8 mouse cellular contexts compared by ENCODE assay signal in genomic region chr6:4740511-4740910, GRCm38 (mm10). TPM values are rescaled to one million over a fixed set of nuclear protein-coding genes. Genes with fewer than 3 reads are reported as not detected.
DNase-seq lines count a peak whose midpoint lies in the region; ATAC-seq and TF ChIP-seq lines count a peak whose summit lies in the region.

No protein-coding gene starts in this region.

- peaks cover 53% of the 10 kb centered on the region for H3K4me1 ChIP-seq in embryonic facial prominence, embryonic 10.5 days
- peaks cover 33% of the 10 kb centered on the region for H3K4me1 ChIP-seq in heart, embryonic 11.5 days (ENCODE audit: control insufficient read depth, insufficient read depth, low read length)
- peaks cover 9% of the 10 kb centered on the region for H3K4me1 ChIP-seq in midbrain, postnatal 0 days (ENCODE audit: insufficient read depth, low read length)
- H3K4me1 ChIP-seq in intestine, embryonic 15.5 days (replicated peaks), result no peaks in the 10 kb centered on the region
- H3K4me1 ChIP-seq in stomach, postnatal 0 days (replicated peaks; ENCODE audit: control insufficient read depth, insufficient read depth), result no peaks in the 10 kb centered on the region

- H3K4me3 ChIP-seq in embryonic facial prominence, embryonic 10.5 days, result no peak overlapping the region
- H3K4me3 ChIP-seq in heart, embryonic 11.5 days (ENCODE audit: low read depth, low read length), result no peak overlapping the region
- no peak overlapping the region for H3K4me3 ChIP-seq in midbrain, postnatal 0 days (ENCODE audit: low read depth, low read length)
- H3K4me3 ChIP-seq in intestine, embryonic 15.5 days (replicated peaks), result no peak overlapping the region
- H3K4me3 ChIP-seq in stomach, postnatal 0 days (ENCODE audit: low read depth, low read length), result no peak overlapping the region

- 38% methylated on average over 6 of the region's 6 CpGs for WGBS in embryonic facial prominence, embryonic 10.5 days
- 28% methylated on average over 6 of the region's 6 CpGs for WGBS in heart, embryonic 11.5 days (ENCODE audit: insufficient replicate concordance)
- 27% methylated on average over 6 of the region's 6 CpGs for WGBS in midbrain, postnatal 0 days
- WGBS in intestine, embryonic 15.5 days, result 33% methylated on average over 6 of the region's 6 CpGs
- 23% methylated on average over 6 of the region's 6 CpGs for WGBS in stomach, postnatal 0 days

- H3K4me2 ChIP-seq in heart, embryonic 11.5 days, result peak overlapping the region; percentile 27
- H3K4me2 ChIP-seq in midbrain, postnatal 0 days (ENCODE audit: low read depth, low read length, poor library complexity, severe bottlenecking), result no peak overlapping the region
- no peak overlapping the region for H3K4me2 ChIP-seq in intestine, embryonic 15.5 days (replicated peaks)
- no peak overlapping the region for H3K4me2 ChIP-seq in stomach, postnatal 0 days (replicated peaks; ENCODE audit: low read depth)

- intact Hi-C loops in left cerebral cortex, postnatal 4 days (cut with DNase I), result loop anchor here (10.0 kb wide), 1 partner anchor 374 kb away; no protein-coding TSS in a partner anchor

- peak overlapping the region; percentile 40; the same call in 1 of the 2 replicates for H3K27ac ChIP-seq in embryonic facial prominence, embryonic 10.5 days (replicated peaks)
- H3K27ac ChIP-seq in heart, embryonic 11.5 days (ENCODE audit: low read depth, low read length), result no peak overlapping the region
- no peak overlapping the region for H3K27ac ChIP-seq in midbrain, postnatal 0 days (ENCODE audit: low read depth, low read length)
- H3K27ac ChIP-seq in intestine, embryonic 15.5 days, result no peak overlapping the region
- no peak overlapping the region for H3K27ac ChIP-seq in stomach, postnatal 0 days (replicated peaks)

- H3K27me3 ChIP-seq in embryonic facial prominence, embryonic 10.5 days (replicated peaks; ENCODE audit: low read depth, poor library complexity, severe bottlenecking), result no peaks in the 10 kb centered on the region
- H3K27me3 ChIP-seq in heart, embryonic 11.5 days (ENCODE audit: control insufficient read depth, insufficient read depth, low read length), result no peaks in the 10 kb centered on the region
- H3K27me3 ChIP-seq in midbrain, postnatal 0 days (ENCODE audit: insufficient read depth, low read length), result no peaks in the 10 kb centered on the region
- H3K27me3 ChIP-seq in intestine, embryonic 15.5 days (replicated peaks), result no peaks in the 10 kb centered on the region
- H3K27me3 ChIP-seq in stomach, postnatal 0 days (ENCODE audit: control insufficient read depth, insufficient read depth, low read length), result no peaks in the 10 kb centered on the region

- no peak for ATAC-seq in heart, embryonic 11.5 days (replicated peaks; ENCODE audit: insufficient number of reproducible peaks, low FRiP score, low TSS enrichment)
- no peak for ATAC-seq in midbrain, postnatal 0 days (ENCODE audit: low FRiP score)
- no peak for ATAC-seq in intestine, embryonic 15.5 days
- ATAC-seq in stomach, postnatal 0 days (ENCODE audit: low FRiP score, low TSS enrichment), result no peak

- H3K9ac ChIP-seq in heart, embryonic 11.5 days (ENCODE audit: low read depth, low read length), result no peak overlapping the region
- no peak overlapping the region for H3K9ac ChIP-seq in midbrain, postnatal 0 days (replicated peaks; ENCODE audit: low read length, poor library complexity, severe bottlenecking)
- H3K9ac ChIP-seq in intestine, embryonic 15.5 days, result no peak overlapping the region
- no peak overlapping the region for H3K9ac ChIP-seq in stomach, postnatal 0 days (ENCODE audit: low read length)

- H3K36me3 ChIP-seq in embryonic facial prominence, embryonic 10.5 days (replicated peaks), result peaks cover 5% of the 10 kb centered on the region; the same call in 1 of the 2 replicates
- H3K36me3 ChIP-seq in heart, embryonic 11.5 days (ENCODE audit: control insufficient read depth, insufficient read depth, low read length), result no peaks in the 10 kb centered on the region
- H3K36me3 ChIP-seq in midbrain, postnatal 0 days (ENCODE audit: insufficient read depth, low read length), result no peaks in the 10 kb centered on the region
- H3K36me3 ChIP-seq in intestine, embryonic 15.5 days, result no peaks in the 10 kb centered on the region
- H3K36me3 ChIP-seq in stomach, postnatal 0 days (ENCODE audit: control insufficient read depth, insufficient read depth, low read length), result no peaks in the 10 kb centered on the region

- H3K9me3 ChIP-seq in embryonic facial prominence, embryonic 10.5 days, result no peaks in the 10 kb centered on the region
- no peaks in the 10 kb centered on the region for H3K9me3 ChIP-seq in heart, embryonic 11.5 days (replicated peaks; ENCODE audit: control insufficient read depth, low read length)
- no peaks in the 10 kb centered on the region for H3K9me3 ChIP-seq in midbrain, postnatal 0 days (ENCODE audit: low read length)
- H3K9me3 ChIP-seq in intestine, embryonic 15.5 days, result no peaks in the 10 kb centered on the region
- H3K9me3 ChIP-seq in stomach, postnatal 0 days (ENCODE audit: control insufficient read depth, low read length), result no peaks in the 10 kb centered on the region

- DNase-seq in testis, postnatal 10 days (ENCODE audit: low spot score), result peak; percentile 50
- DNase-seq in testis, postnatal 14 days (ENCODE audit: low spot score), result no peak
- no peak for DNase-seq in embryonic facial prominence, embryonic 10.5 days (ENCODE audit: low spot score)
- peak; percentile 56 for DNase-seq in left cerebral cortex, postnatal 4 days
- peak; percentile 73 for DNase-seq in midbrain, postnatal 0 days (ENCODE audit: low spot score)
- no peak for DNase-seq in stomach, postnatal 0 days (ENCODE audit: low spot score)

- no peak for TF ChIP-seq CTCF in midbrain, postnatal 0 days (IDR thresholded peaks at IDR 0.05)
- no peak for TF ChIP-seq CTCF in stomach, postnatal 0 days (IDR thresholded peaks at IDR 0.05; ENCODE audit: low read depth)

- no peak for TF ChIP-seq EP300 in stomach, postnatal 0 days (optimal IDR thresholded peaks at IDR 0.05)

RNA-seq across cellular contexts. Expression of gene Sgce, which starts 6.5 kb away (rescaled TPM):
- 43.8 and 45.1 TPM in 2 replicates for polyA plus RNA-seq in embryonic facial prominence, embryonic 10.5 days (2016; fragmentation: Nextera tagmentation; extraction: Ambion mirVana)
- 52.7 and 56.2 TPM in 2 replicates for polyA plus RNA-seq in heart, embryonic 11.5 days (2014; fragmentation: Nextera tagmentation; extraction: Ambion mirVana)
- 10 to 100 TPM; 39.2 to 41.0 TPM for total RNA-seq in left cerebral cortex, postnatal 4 days (2021)
- total RNA-seq in midbrain, postnatal 0 days (2014; rRNA removed), result 35.0 and 36.3 TPM in 2 replicates
- polyA plus RNA-seq in midbrain, postnatal 0 days (2015; fragmentation: Nextera tagmentation; extraction: Ambion mirVana), result 44.6 and 49.2 TPM in 2 replicates
- 45.6 and 47.5 TPM in 2 replicates for polyA plus RNA-seq in intestine, embryonic 15.5 days (2015; fragmentation: Nextera tagmentation; extraction: Ambion mirVana)
- polyA plus RNA-seq in stomach, postnatal 0 days (2015; fragmentation: Nextera tagmentation; extraction: Ambion mirVana), result 45.8 and 50.4 TPM in 2 replicates

RNA-seq across cellular contexts. Expression of gene Peg10, which starts 6.6 kb away (rescaled TPM):
- polyA plus RNA-seq in embryonic facial prominence, embryonic 10.5 days (2016; fragmentation: Nextera tagmentation; extraction: Ambion mirVana), result 15.7 and 18.1 TPM in 2 replicates
- polyA plus RNA-seq in heart, embryonic 11.5 days (2014; fragmentation: Nextera tagmentation; extraction: Ambion mirVana), result 9.1 and 11.6 TPM in 2 replicates
- 10 to 100 TPM in 1 of 2 experiments, 1 to 10 TPM in 1; 9.6 to 18.9 TPM for total RNA-seq in left cerebral cortex, postnatal 4 days (2021)
- total RNA-seq in midbrain, postnatal 0 days (2014; rRNA removed), result 55.9 and 62.9 TPM in 2 replicates
- polyA plus RNA-seq in midbrain, postnatal 0 days (2015; fragmentation: Nextera tagmentation; extraction: Ambion mirVana), result 4.7 and 6.7 TPM in 2 replicates
- polyA plus RNA-seq in intestine, embryonic 15.5 days (2015; fragmentation: Nextera tagmentation; extraction: Ambion mirVana), result 2.8 and 3.2 TPM in 2 replicates
- polyA plus RNA-seq in stomach, postnatal 0 days (2015; fragmentation: Nextera tagmentation; extraction: Ambion mirVana), result 0.55 and 0.70 TPM in 2 replicates

Comparison
In these comparisons a context has a peak if more than half of its experiments do, and no peak if none do; other contexts are left out.
1. DNase-seq: peak in testis, postnatal 10 days (single experiment), left cerebral cortex, postnatal 4 days (single experiment) and midbrain, postnatal 0 days (single experiment); none in testis, postnatal 14 days (single experiment), embryonic facial prominence, embryonic 10.5 days (single experiment) and stomach, postnatal 0 days (single experiment).